In the genomic region with DNA sequence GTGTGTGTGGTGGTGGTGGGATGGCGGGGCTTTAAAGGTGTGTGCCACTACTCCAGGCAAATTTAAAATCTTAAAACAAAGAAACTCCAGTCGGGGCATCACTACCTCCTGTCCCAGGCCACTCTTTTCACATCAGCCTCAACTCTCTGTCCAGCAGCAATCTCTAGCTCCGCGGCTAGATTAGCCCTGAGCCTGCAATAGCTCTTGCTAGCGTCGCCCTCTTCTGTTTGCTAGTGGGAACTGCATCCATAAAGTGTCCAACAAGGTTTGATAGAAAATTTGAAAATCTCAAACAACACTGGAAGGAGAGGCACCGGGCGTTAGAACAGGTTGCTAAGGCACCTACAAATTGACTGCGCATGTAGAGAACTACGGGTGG, we compare ENCODE assay signal across 9 mouse cellular contexts. TPM values are rescaled to one million over a fixed set of nuclear protein-coding genes. Genes with fewer than 3 reads are reported as not detected.
A peak's percentile ranks its signal among the peaks of the same experiment; 100 is the strongest.
DNase-seq lines count a peak whose midpoint lies in the region; ATAC-seq and TF ChIP-seq lines count a peak whose summit lies in the region.
"Had no signal": no experiment of that assay in that cellular context is flagged by ENCODE, and none has a peak within 500 bp of the region (broad histone marks: within the 10 kb centered on the region; RNA-seq: fewer than 3 reads in every experiment).

No protein-coding gene starts in this region.

- peak; percentile 95 for TF ChIP-seq CTCF in Patski (IDR thresholded peaks at IDR 0.05)

- no peaks in the 10 kb centered on the region for H3K27me3 ChIP-seq in Patski
- 0 out of 2 replicates have a peak, but pooled peaks cover 3% of the 10 kb centered on the region for H3K27me3 ChIP-seq in forebrain, embryonic 16.5 days (replicated peaks; ENCODE audit: control insufficient read depth, insufficient read depth, low read length)
- H3K27me3 ChIP-seq in hindbrain, embryonic 12.5 days = peaks cover 3% of the 10 kb centered on the region; the same call in 1 of the 2 replicates
- peaks cover 10% of the 10 kb centered on the region; the same call in 1 of the 2 replicates for H3K27me3 ChIP-seq in lung, embryonic 15.5 days

- no peak overlapping the region for H3K9ac ChIP-seq in forebrain, embryonic 16.5 days (replicated peaks; ENCODE audit: low read depth, low read length)
- H3K9ac ChIP-seq in hindbrain, embryonic 12.5 days = no peak overlapping the region
- H3K9ac ChIP-seq in lung, embryonic 15.5 days = no peak overlapping the region

- 8% methylated on average over 10 of the region's 10 CpGs for WGBS in forebrain, embryonic 16.5 days
- 4% methylated on average over 10 of the region's 10 CpGs for WGBS in hindbrain, embryonic 12.5 days
- WGBS in lung, embryonic 15.5 days = 4% methylated on average over 10 of the region's 10 CpGs

- POLR2A ChIA-PET in Patski (lab: Charles Lee) = interaction anchor here (1.3 kb wide), 1 partner anchor 25 kb away, joined by 3 read pairs; no protein-coding TSS in a partner anchor

- in situ Hi-C loops in Patski (cut with MboI; ENCODE audit: low pct_unique_long_range_greater_than_20kb) = loop anchor here (5.0 kb wide), 1 partner anchor 48 kb away; a partner anchor contains a TSS

- CTCF ChIA-PET in Patski (lab: Charles Lee) = interaction anchor here (0.8 to 9.8 kb wide), 12 partner anchors 8 to 57 kb away, joined by 3 to 101 read pairs (median 4); a partner anchor contains a TSS

- no peaks in the 10 kb centered on the region for H3K9me3 ChIP-seq in forebrain, embryonic 16.5 days (ENCODE audit: control insufficient read depth, low read length)
- no peaks in the 10 kb centered on the region for H3K9me3 ChIP-seq in hindbrain, embryonic 12.5 days (replicated peaks)
- no peaks in the 10 kb centered on the region for H3K9me3 ChIP-seq in lung, embryonic 15.5 days

- peaks cover 7% of the 10 kb centered on the region for H3K4me1 ChIP-seq in forebrain, embryonic 16.5 days (replicated peaks; ENCODE audit: control insufficient read depth, insufficient read depth, low read length)
- H3K4me1 ChIP-seq in hindbrain, embryonic 12.5 days = peaks cover 8% of the 10 kb centered on the region
- peaks cover 34% of the 10 kb centered on the region for H3K4me1 ChIP-seq in lung, embryonic 15.5 days

- no peak for ATAC-seq in Patski
- no peak for ATAC-seq in forebrain, embryonic 16.5 days
- no peak for ATAC-seq in hindbrain, embryonic 12.5 days (ENCODE audit: low FRiP score)
- ATAC-seq in lung, embryonic 15.5 days (ENCODE audit: borderline replicate concordance, extremely low read depth, low FRiP score, low TSS enrichment) = no peak

- H3K4me2 ChIP-seq in forebrain, embryonic 16.5 days (ENCODE audit: low read length) = peak overlapping the region; percentile 42
- H3K4me2 ChIP-seq in hindbrain, embryonic 12.5 days (replicated peaks) = peak overlapping the region; percentile 46
- H3K4me2 ChIP-seq in lung, embryonic 15.5 days = peak overlapping the region; percentile 57

- DNase-seq in Patski (ENCODE audit: low read depth, low spot score) = no peak
- DNase-seq in cerebellum, adult 8-10 months = peak; percentile 60
- DNase-seq in layer of hippocampus, adult 9-11 months = peak; percentile 36
- DNase-seq in retina, embryonic 14.5 days (ENCODE audit: low spot score) = peak; percentile 88
- DNase-seq in thymus, postnatal 36 days = peak; percentile 64 to 70

- no peak overlapping the region for H3K27ac ChIP-seq in forebrain, embryonic 16.5 days (ENCODE audit: low read length)
- no peak overlapping the region for H3K27ac ChIP-seq in hindbrain, embryonic 12.5 days
- H3K27ac ChIP-seq in lung, embryonic 15.5 days = peak overlapping the region; percentile 88

- no peak overlapping the region; the same call in 1 of the 2 replicates for H3K4me3 ChIP-seq in forebrain, embryonic 16.5 days (replicated peaks; ENCODE audit: low read length)
- peak overlapping the region; percentile 12; the same call in 1 of the 2 replicates for H3K4me3 ChIP-seq in hindbrain, embryonic 12.5 days
- peak overlapping the region; percentile 20 for H3K4me3 ChIP-seq in lung, embryonic 15.5 days
- H3K4me3 ChIP-seq: myocyte had no signal

- no peaks in the 10 kb centered on the region for H3K36me3 ChIP-seq in forebrain, embryonic 16.5 days (ENCODE audit: control insufficient read depth, insufficient read depth)
- no peaks in the 10 kb centered on the region for H3K36me3 ChIP-seq in hindbrain, embryonic 12.5 days
- H3K36me3 ChIP-seq in lung, embryonic 15.5 days = no peaks in the 10 kb centered on the region

RNA-seq across cellular contexts. Expression of a gene that starts 18.7 kb away (rescaled TPM):
- polyA plus RNA-seq in Patski (2021) = 0.09 TPM
- polyA plus RNA-seq in forebrain, embryonic 16.5 days (2015; fragmentation: Nextera tagmentation; extraction: Ambion mirVana) = not detected in 2 replicates
- 4.2 and 6.1 TPM in 2 replicates for polyA plus RNA-seq in hindbrain, embryonic 12.5 days (2016; fragmentation: Nextera tagmentation; extraction: Ambion mirVana)
- 31.7 and 34.3 TPM in 2 replicates for polyA plus RNA-seq in lung, embryonic 15.5 days (2015; fragmentation: Nextera tagmentation; extraction: Ambion mirVana)
- polyA plus RNA-seq: myocyte had no signal

RNA-seq across cellular contexts. Expression of a gene that starts 20.6 kb away (rescaled TPM):
- polyA plus RNA-seq in Patski (2021) = not detected
- 13.0 and 13.6 TPM in 2 replicates for polyA plus RNA-seq in forebrain, embryonic 16.5 days (2015; fragmentation: Nextera tagmentation; extraction: Ambion mirVana)
- polyA plus RNA-seq in hindbrain, embryonic 12.5 days (2016; fragmentation: Nextera tagmentation; extraction: Ambion mirVana) = 8.2 and 18.3 TPM in 2 replicates
- 241 and 259 TPM in 2 replicates for polyA plus RNA-seq in lung, embryonic 15.5 days (2015; fragmentation: Nextera tagmentation; extraction: Ambion mirVana)
- polyA plus RNA-seq: myocyte had no signal

RNA-seq across cellular contexts. Expression of a gene that starts 33.3 kb away (rescaled TPM):
- polyA plus RNA-seq in Patski (2021) = 27.5 TPM
- 8.4 and 10.6 TPM in 2 replicates for polyA plus RNA-seq in forebrain, embryonic 16.5 days (2015; fragmentation: Nextera tagmentation; extraction: Ambion mirVana)
- polyA plus RNA-seq in hindbrain, embryonic 12.5 days (2016; fragmentation: Nextera tagmentation; extraction: Ambion mirVana) = 10.4 and 10.5 TPM in 2 replicates
- 24.7 TPM in 2 replicates for polyA plus RNA-seq in lung, embryonic 15.5 days (2015; fragmentation: Nextera tagmentation; extraction: Ambion mirVana)

RNA-seq across cellular contexts. Expression of a gene that starts 43.5 kb away (rescaled TPM):
- 82.8 TPM for polyA plus RNA-seq in Patski (2021)
- 70.6 and 78.0 TPM in 2 replicates for polyA plus RNA-seq in forebrain, embryonic 16.5 days (2015; fragmentation: Nextera tagmentation; extraction: Ambion mirVana)
- polyA plus RNA-seq in hindbrain, embryonic 12.5 days (2016; fragmentation: Nextera tagmentation; extraction: Ambion mirVana) = 47.4 and 51.0 TPM in 2 replicates
- polyA plus RNA-seq in lung, embryonic 15.5 days (2015; fragmentation: Nextera tagmentation; extraction: Ambion mirVana) = 66.7 and 66.9 TPM in 2 replicates

RNA-seq across cellular contexts. Expression of a gene that starts 50.1 kb away (rescaled TPM):
- not detected for polyA plus RNA-seq in Patski (2021)
- not detected in 2 replicates for polyA plus RNA-seq in forebrain, embryonic 16.5 days (2015; fragmentation: Nextera tagmentation; extraction: Ambion mirVana)
- polyA plus RNA-seq in hindbrain, embryonic 12.5 days (2016; fragmentation: Nextera tagmentation; extraction: Ambion mirVana) = 2.4 and 2.6 TPM in 2 replicates
- 0.65 and 1.6 TPM in 2 replicates for polyA plus RNA-seq in lung, embryonic 15.5 days (2015; fragmentation: Nextera tagmentation; extraction: Ambion mirVana)
- polyA plus RNA-seq: myocyte had no signal
